Mouse (Mus musculus) heart, postnatal 0 days (tissue): ENCODE results near the gene Snrk. TPM values are rescaled to one million over a fixed set of nuclear protein-coding genes. Genes with fewer than 3 reads are reported as not detected.

Source experiments
- ATAC-seq: fragments of 200-750 bp; cut with Nextera tagmentation; 2 replicates; pipeline ENCODE4 v1.8.0; 2017; ENCODE audit warnings: low read depth, moderate number of reproducible peaks, moderate library complexity; ENCODE audit not compliant: insufficient read depth
- DNase-seq: peaks from one replicate; pipeline ENCODE4 v3.0.0-alpha.2; 2016; ENCODE audit warnings: low spot score
- H3K27ac ChIP-seq: fragments of 300-500 bp; sonication (generic); 2 replicates; pipeline ENCODE4 v1.5.1; 2014; ENCODE audit warnings: low read depth, mild to moderate bottlenecking
- H3K27me3 ChIP-seq: fragments of 300-500 bp; sonication (generic); 2 replicates; pipeline ENCODE4 v1.6.1; 2014; ENCODE audit warnings: low read length, mixed read lengths; ENCODE audit not compliant: control insufficient read depth, insufficient read depth
- H3K36me3 ChIP-seq: fragments of 300-500 bp; sonication (generic); replicated peaks from 2 replicates; pipeline ENCODE4 v1.6.1; 2014; ENCODE audit warnings: low read length, mixed read lengths; ENCODE audit not compliant: control insufficient read depth, insufficient read depth
- H3K4me1 ChIP-seq: fragments of 300-500 bp; sonication (generic); 2 replicates; pipeline ENCODE4 v1.6.1; 2014; ENCODE audit warnings: antibody characterized with exemption; ENCODE audit not compliant: control insufficient read depth, insufficient read depth
- H3K4me2 ChIP-seq: fragments of 300-500 bp; sonication (generic); 2 replicates; pipeline ENCODE4 v1.6.1; 2014; ENCODE audit warnings: low read depth, mild to moderate bottlenecking, low read length, moderate library complexity
- H3K4me3 ChIP-seq: fragments of 300-500 bp; sonication (generic); 2 replicates; pipeline ENCODE4 v1.5.1; 2014; ENCODE audit warnings: low read depth, low read length
- H3K9ac ChIP-seq: fragments of 300-500 bp; sonication (generic); replicated peaks from 2 replicates; pipeline ENCODE4 v1.6.1; 2014; ENCODE audit warnings: low read depth, low read length, mixed read lengths
- H3K9me3 ChIP-seq: fragments of 300-500 bp; sonication (generic); replicated peaks from 2 replicates; pipeline ENCODE4 v1.6.1; 2016; ENCODE audit warnings: low read length; ENCODE audit not compliant: control insufficient read depth
- CTCF ChIP-seq: IDR thresholded peaks from 2 replicates; pipeline ENCODE4 v1.5.1; 2016; ENCODE audit warnings: antibody characterized with exemption, control low read depth, low read depth
- EP300 ChIP-seq: IDR thresholded peaks from 2 replicates; pipeline ENCODE4 v1.6.1; 2016; ENCODE audit warnings: antibody characterized with exemption, low read depth
- WGBS: fragments of 180-500 bp; shearing (Covaris S2); extraction: QIAGEN DNeasy Blood & Tissue Kit; methylation state at CpG from one replicate; pipeline ENCODE4 v1.1.7; 2014; 5-methylcytosine and 5-hydroxymethylcytosine counted together
- polyA plus RNA-seq: library from polyadenylated mRNA; unstranded; fragments of >200 nt; fragmentation: Nextera tagmentation; extraction: Ambion mirVana; gene quantifications from 2 replicates; pipeline ENCODE4 v1.2.1, GENCODE M21; 2015
- total RNA-seq: library from RNA; depleted of rRNA; stranded (reverse); fragments of >200 nt; gene quantifications from 2 replicates; pipeline ENCODE4 v1.2.3, GENCODE M21; 2014; ENCODE audit warnings: low replicate concordance

Snrk gene
- total and polyA plus RNA-seq, 2 experiments from 2014 or later = 39.5 to 60.4 TPM

DNA sequence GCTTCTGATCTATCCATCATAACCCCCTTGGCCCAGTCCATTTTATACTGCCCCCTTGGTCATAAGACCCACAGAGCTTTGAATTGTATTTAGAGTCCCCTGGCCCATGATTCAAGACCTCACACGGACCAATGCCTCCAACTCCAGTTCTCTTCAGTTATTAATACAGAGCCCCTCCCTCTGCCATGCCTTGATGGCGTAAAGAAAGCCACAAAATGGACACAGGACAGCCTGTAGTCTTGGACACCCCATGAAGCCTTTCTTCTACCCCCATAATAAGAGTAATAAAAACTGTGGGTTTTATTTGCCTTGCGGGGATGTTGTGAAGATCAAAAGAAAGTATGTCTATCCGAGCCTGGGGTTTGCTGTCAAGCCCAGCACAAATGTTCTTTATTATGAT lies 33.4 kb upstream of the Snrk start:
- TF ChIP-seq CTCF (no peak), EP300 (no peak)
- Histone ChIP-seq H3K36me3 (no peaks in the 10 kb centered on the region), H3K9ac (no peak overlapping the region), H3K9me3 (no peaks in the 10 kb centered on the region), H3K4me2 (no peak overlapping the region), H3K27ac (peak overlapping the region; percentile 84), H3K4me3 (no peak overlapping the region), H3K4me1 (peaks cover 28% of the 10 kb centered on the region), H3K27me3 (no peaks in the 10 kb centered on the region)
- DNase-seq (no peak), ATAC-seq (no peak)
- WGBS = 75% methylated on average over 4 of the region's 4 CpGs

- H3K4me2 ChIP-seq = no peak overlapping the region
- H3K27ac ChIP-seq = peak overlapping the region; percentile 84
- WGBS = 4% methylated on average over 4 of the region's 4 CpGs
- DNase-seq = peak; percentile 69
- TF ChIP-seq EP300 (peak; percentile 90), CTCF (no peak)
- peaks cover 25% of the 10 kb centered on the region for H3K4me1 ChIP-seq
- H3K4me3 ChIP-seq = no peak overlapping the region
- H3K9me3 ChIP-seq = no peaks in the 10 kb centered on the region
- no peaks in the 10 kb centered on the region for H3K27me3 ChIP-seq
- ATAC-seq = peak; percentile 77
- no peaks in the 10 kb centered on the region for H3K36me3 ChIP-seq
- no peak overlapping the region for H3K9ac ChIP-seq
Measured at GRCm38 (mm10) chr9:122084175-122084574, 32.9 kb upstream of the Snrk start.

DNA sequence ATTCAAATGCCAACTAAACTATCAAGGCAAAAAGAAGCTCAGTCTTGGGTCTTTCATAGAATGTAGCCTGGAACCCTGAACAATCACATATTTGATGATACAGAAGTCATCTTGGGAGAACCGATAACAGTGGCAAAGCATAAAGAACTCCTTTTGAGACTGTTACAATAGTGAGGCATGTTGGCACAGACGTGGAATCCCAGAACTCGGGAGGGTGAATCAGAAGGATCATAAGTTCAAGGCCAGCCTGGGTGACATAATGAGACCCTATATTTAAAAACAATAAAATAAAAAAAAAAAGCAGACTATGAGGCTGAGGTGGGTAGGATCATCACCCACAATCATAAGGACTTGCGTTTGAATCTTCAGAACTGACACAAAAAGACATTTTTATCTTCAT lies 32.4 kb upstream of the Snrk start:
- Histone ChIP-seq H3K36me3 (no peaks in the 10 kb centered on the region), H3K9me3 (no peaks in the 10 kb centered on the region), H3K27me3 (no peaks in the 10 kb centered on the region), H3K27ac (peak overlapping the region; percentile 84), H3K9ac (no peak overlapping the region), H3K4me1 (peaks cover 23% of the 10 kb centered on the region), H3K4me3 (no peak overlapping the region), H3K4me2 (no peak overlapping the region)
- ATAC-seq (no peak), DNase-seq (no peak)
- 56% methylated on average over 4 of the region's 4 CpGs for WGBS
- TF ChIP-seq CTCF = no peak
- no peak for TF ChIP-seq EP300

GRCm38 (mm10) chr9:122085055-122085454 lies 32.0 kb upstream of the Snrk start:
- peaks cover 23% of the 10 kb centered on the region for H3K4me1 ChIP-seq
- no peak overlapping the region for H3K4me3 ChIP-seq
- DNase-seq (peak; percentile 67), ATAC-seq (peak; percentile 58)
- no peaks in the 10 kb centered on the region for H3K27me3 ChIP-seq
- WGBS = 37% methylated on average over 6 of the region's 6 CpGs
- no peak overlapping the region for H3K9ac ChIP-seq
- TF ChIP-seq CTCF = no peak
- TF ChIP-seq EP300 = peak; percentile 43; the same call in 1 of the 2 replicates
- no peak overlapping the region for H3K4me2 ChIP-seq
- no peaks in the 10 kb centered on the region for H3K9me3 ChIP-seq
- H3K36me3 ChIP-seq = no peaks in the 10 kb centered on the region
- peak overlapping the region; percentile 84 for H3K27ac ChIP-seq

DNA sequence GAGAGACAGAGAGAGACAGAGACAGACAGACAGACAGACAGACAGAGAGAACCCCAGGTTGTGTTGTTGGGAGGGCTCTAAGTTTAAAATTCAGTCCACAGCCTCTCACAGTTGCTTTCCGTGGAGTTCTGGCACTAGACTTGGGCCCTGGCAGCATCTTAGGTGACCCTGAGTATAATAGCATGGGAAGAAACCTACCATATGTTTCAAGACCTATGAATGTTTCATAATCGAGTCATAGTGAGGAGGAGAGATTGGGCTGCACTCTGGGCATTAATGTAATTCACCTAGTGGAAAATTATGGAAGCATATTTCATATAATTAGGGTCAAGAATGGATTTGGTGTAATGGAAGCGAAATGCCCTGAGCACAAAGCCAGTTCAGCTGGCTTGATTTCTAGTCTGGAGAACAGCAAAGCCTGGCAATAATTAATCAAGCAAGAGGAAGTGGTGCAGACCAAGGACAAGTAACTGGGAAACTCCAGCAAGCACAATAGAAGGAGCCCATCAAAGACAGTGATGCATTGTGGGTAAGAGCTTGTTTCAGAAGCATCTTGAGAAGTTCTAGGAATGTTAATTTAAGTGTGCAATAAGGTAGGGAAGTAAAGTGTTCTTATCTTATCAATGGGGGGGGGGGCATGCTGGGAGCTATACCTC lies 31.4 kb upstream of the Snrk start:
- Histone ChIP-seq H3K27ac (peak overlapping the region; percentile 84), H3K4me3 (no peak overlapping the region), H3K4me1 (peaks cover 23% of the 10 kb centered on the region), H3K4me2 (no peak overlapping the region), H3K9ac (no peak overlapping the region), H3K36me3 (no peaks in the 10 kb centered on the region), H3K9me3 (no peaks in the 10 kb centered on the region), H3K27me3 (no peaks in the 10 kb centered on the region)
- 67% methylated on average over 3 of the region's 3 CpGs for WGBS
- DNase-seq = no peak
- no peak for ATAC-seq
- TF ChIP-seq CTCF (no peak), EP300 (no peak)

DNA sequence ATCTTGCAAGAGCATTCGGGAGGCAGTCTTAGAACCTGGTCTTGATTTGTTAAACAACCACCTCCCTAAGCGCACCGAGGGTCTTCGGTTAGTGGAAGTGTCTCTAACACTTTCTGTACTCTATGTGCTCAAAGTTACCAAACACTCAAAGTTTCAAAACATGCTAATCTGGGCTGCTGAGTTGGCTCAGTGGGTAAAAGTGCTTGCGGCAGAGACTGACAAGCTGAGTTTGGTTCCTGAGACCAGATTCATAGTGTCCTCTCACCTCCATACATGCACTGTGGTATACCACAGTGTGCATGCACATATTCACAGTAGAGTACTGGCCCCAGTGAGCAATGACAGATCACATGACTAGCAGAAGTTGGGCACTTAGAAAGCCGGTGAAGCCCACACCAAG lies 30.0 kb upstream of the Snrk start:
- H3K9me3 ChIP-seq = no peaks in the 10 kb centered on the region
- no peaks in the 10 kb centered on the region for H3K27me3 ChIP-seq
- WGBS = 84% methylated on average over 6 of the region's 6 CpGs

More for the DNA sequence above, 30.0 kb upstream of the Snrk start:
- no peaks in the 10 kb centered on the region for H3K36me3 ChIP-seq
- H3K4me2 ChIP-seq = no peak overlapping the region
- DNase-seq (no peak), ATAC-seq (no peak)
- TF ChIP-seq CTCF (no peak), EP300 (no peak)
- no peak overlapping the region for H3K9ac ChIP-seq
- H3K4me1 ChIP-seq = peaks cover 30% of the 10 kb centered on the region
- no peak overlapping the region for H3K4me3 ChIP-seq
- H3K27ac ChIP-seq = no peak overlapping the region
